Mouse (Mus musculus) heart, postnatal 0 days (tissue): ENCODE data around the gene Ebna1bp2.

Experiments used
- CTCF ChIP-seq: IDR thresholded peaks from 2 replicates; pipeline ENCODE4 v1.5.1; 2016; ENCODE audit warnings: antibody characterized with exemption, control low read depth, low read depth
- EP300 ChIP-seq: IDR thresholded peaks from 2 replicates; pipeline ENCODE4 v1.6.1; 2016; ENCODE audit warnings: antibody characterized with exemption, low read depth

DNA sequence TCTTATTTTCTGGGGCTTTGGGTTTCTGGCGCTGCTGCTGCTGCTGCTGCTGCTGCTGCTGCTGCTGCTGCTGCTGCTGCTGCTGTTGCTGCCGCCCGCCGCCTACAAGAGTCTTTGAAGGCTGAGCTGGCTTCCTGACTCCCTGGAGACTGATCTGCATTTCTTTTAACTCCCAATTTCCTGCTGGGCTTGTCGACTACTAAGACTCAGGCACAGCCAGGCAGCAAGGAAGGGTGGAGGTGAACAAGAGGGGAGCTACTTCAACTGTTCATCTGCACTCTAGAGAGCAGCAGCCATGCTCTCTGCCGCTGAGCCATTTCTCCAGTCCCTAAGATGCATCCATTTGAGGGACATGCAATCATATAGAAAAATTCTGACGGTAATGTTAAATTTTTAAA lies 30.9 kb upstream of the Ebna1bp2 start:
- no peak for TF ChIP-seq CTCF
- TF ChIP-seq EP300 = no peak
